ENCODE assay signal across 10 mouse cellular contexts in genomic region chr13:43262114-43262739, GRCm38 (mm10). TPM values are rescaled to one million over a fixed set of nuclear protein-coding genes. Genes with fewer than 3 reads are reported as not detected.
A peak's percentile ranks its signal among the peaks of the same experiment; 100 is the strongest.
DNase-seq lines count a peak whose midpoint lies in the region; ATAC-seq and TF ChIP-seq lines count a peak whose summit lies in the region.
"Had no signal": no experiment of that assay in that cellular context is flagged by ENCODE, and none has a peak within 500 bp of the region (broad histone marks: within the 10 kb centered on the region; RNA-seq: fewer than 3 reads in every experiment).

No protein-coding gene starts in this region.

- WGBS in intestine, embryonic 16.5 days: 89% methylated on average over 11 of the region's 11 CpGs
- 88% methylated on average over 11 of the region's 11 CpGs for WGBS in kidney, embryonic 15.5 days

- peak overlapping the region; percentile 24; the same call in 1 of the 2 replicates for H3K27ac ChIP-seq in embryonic fibroblast, embryonic 13.5 days (ENCODE audit: insufficient read depth, low read length)
- peak overlapping the region; percentile 87 for H3K27ac ChIP-seq in layer of hippocampus, adult 2 months
- no peak overlapping the region for H3K27ac ChIP-seq in intestine, embryonic 16.5 days (ENCODE audit: low read length)
- no peak overlapping the region for H3K27ac ChIP-seq in kidney, embryonic 15.5 days
- H3K27ac ChIP-seq: stomach, postnatal 0 days had no signal

- no peak for ATAC-seq in intestine, embryonic 16.5 days
- no peak for ATAC-seq in kidney, embryonic 15.5 days (replicated peaks; ENCODE audit: low FRiP score)

- no peak overlapping the region for H3K4me2 ChIP-seq in intestine, embryonic 16.5 days (ENCODE audit: low read depth, low read length)
- no peak overlapping the region for H3K4me2 ChIP-seq in kidney, embryonic 15.5 days

- no peak overlapping the region for H3K4me3 ChIP-seq in embryonic fibroblast, embryonic 13.5 days (ENCODE audit: insufficient read depth, low read length)
- H3K4me3 ChIP-seq in layer of hippocampus, adult 2 months: no peak overlapping the region
- no peak overlapping the region for H3K4me3 ChIP-seq in intestine, embryonic 16.5 days (ENCODE audit: low read length)
- no peak overlapping the region for H3K4me3 ChIP-seq in kidney, embryonic 15.5 days (replicated peaks)

- intact Hi-C loops in left cerebral cortex, postnatal 4 days (cut with DNase I): no loop called here

- peaks cover 5% of the 10 kb centered on the region for H3K4me1 ChIP-seq in embryonic fibroblast, embryonic 13.5 days (ENCODE audit: control insufficient read depth, insufficient read depth, low read length)
- no peaks in the 10 kb centered on the region for H3K4me1 ChIP-seq in intestine, embryonic 16.5 days (ENCODE audit: control insufficient read depth, insufficient read depth, low read length)
- no peaks in the 10 kb centered on the region for H3K4me1 ChIP-seq in kidney, embryonic 15.5 days

- H3K36me3 ChIP-seq in intestine, embryonic 16.5 days (ENCODE audit: control insufficient read depth, insufficient read depth, low read length): no peaks in the 10 kb centered on the region
- H3K36me3 ChIP-seq in kidney, embryonic 15.5 days: no peaks in the 10 kb centered on the region

- no peak for TF ChIP-seq POLR2A in embryonic fibroblast, embryonic 13.5 days (IDR thresholded peaks at IDR 0.05; ENCODE audit: low read depth, low read length)

- H3K9me3 ChIP-seq in intestine, embryonic 16.5 days (ENCODE audit: control insufficient read depth, low read length): no peaks in the 10 kb centered on the region
- no peaks in the 10 kb centered on the region for H3K9me3 ChIP-seq in kidney, embryonic 15.5 days (replicated peaks)

- no peak for TF ChIP-seq CTCF in embryonic fibroblast, embryonic 13.5 days (IDR thresholded peaks at IDR 0.05; ENCODE audit: borderline replicate concordance, insufficient read depth, low read length)
- TF ChIP-seq CTCF in layer of hippocampus, adult 2 months (conservative IDR thresholded peaks at IDR 0.05): no peak

- DNase-seq in left cerebral cortex, adult 11 months (ENCODE audit: low spot score): peak; percentile 61
- no peak for DNase-seq in left cerebral cortex, postnatal 4 days
- peak; percentile 53 to 80 for DNase-seq in layer of hippocampus, adult 2 months (ENCODE audit: low spot score in 2 of 2)
- DNase-seq in right cerebral cortex, postnatal 25 days: peak; percentile 80
- DNase-seq in MN1 (ENCODE audit: low spot score): no peak
- DNase-seq: lung, adult 18-20 months had no signal

- H3K9ac ChIP-seq in intestine, embryonic 16.5 days (ENCODE audit: low read depth, low read length): no peak overlapping the region
- H3K9ac ChIP-seq in kidney, embryonic 15.5 days: no peak overlapping the region

- H3K27me3 ChIP-seq in intestine, embryonic 16.5 days (replicated peaks; ENCODE audit: control insufficient read depth, insufficient read depth, low read length): no peaks in the 10 kb centered on the region
- no peaks in the 10 kb centered on the region for H3K27me3 ChIP-seq in kidney, embryonic 15.5 days

RNA-seq across cellular contexts. Expression of gene Gfod1, which starts 41.7 kb away (rescaled TPM):
- 10 to 100 TPM; 29.8 to 31.3 TPM for total RNA-seq in left cerebral cortex, postnatal 4 days (2021)
- 4.2 and 9.6 TPM in 2 replicates for polyA plus RNA-seq in embryonic fibroblast, embryonic 13.5 days (2011; ENCODE audit: insufficient read length, low read depth, missing spikeins)
- total RNA-seq in layer of hippocampus, adult 2 months (2021): 10 to 100 TPM; 94.6 to 99.3 TPM
- polyA plus RNA-seq in intestine, embryonic 16.5 days (2015; fragmentation: Nextera tagmentation; extraction: Ambion mirVana): 0.13 and 0.18 TPM in 2 replicates
- 0.28 and 0.65 TPM in 2 replicates for polyA plus RNA-seq in kidney, embryonic 15.5 days (2015; fragmentation: Nextera tagmentation; extraction: Ambion mirVana)

Comparison
In these comparisons a context has a peak if more than half of its experiments do, and no peak if none do; other contexts are left out.
1. DNase-seq: peak in left cerebral cortex, adult 11 months (single experiment), layer of hippocampus, adult 2 months (2 of 2) and right cerebral cortex, postnatal 25 days (single experiment); none in left cerebral cortex, postnatal 4 days (single experiment) and MN1 (single experiment).
2. H3K27ac ChIP-seq: peak in embryonic fibroblast, embryonic 13.5 days (single experiment) and layer of hippocampus, adult 2 months (single experiment); none in intestine, embryonic 16.5 days (single experiment) and kidney, embryonic 15.5 days (single experiment).